Mouse (Mus musculus): ENCODE measurements around the gene Hif3a. TPM values are rescaled to one million over a fixed set of nuclear protein-coding genes. Genes with fewer than 3 reads are reported as not detected.
A peak's percentile ranks its signal among the peaks of the same experiment; 100 is the strongest.

Gene Hif3a
- polyA plus RNA-seq, 1 experiment from 2014 or later: 4.4 TPM

DNA sequence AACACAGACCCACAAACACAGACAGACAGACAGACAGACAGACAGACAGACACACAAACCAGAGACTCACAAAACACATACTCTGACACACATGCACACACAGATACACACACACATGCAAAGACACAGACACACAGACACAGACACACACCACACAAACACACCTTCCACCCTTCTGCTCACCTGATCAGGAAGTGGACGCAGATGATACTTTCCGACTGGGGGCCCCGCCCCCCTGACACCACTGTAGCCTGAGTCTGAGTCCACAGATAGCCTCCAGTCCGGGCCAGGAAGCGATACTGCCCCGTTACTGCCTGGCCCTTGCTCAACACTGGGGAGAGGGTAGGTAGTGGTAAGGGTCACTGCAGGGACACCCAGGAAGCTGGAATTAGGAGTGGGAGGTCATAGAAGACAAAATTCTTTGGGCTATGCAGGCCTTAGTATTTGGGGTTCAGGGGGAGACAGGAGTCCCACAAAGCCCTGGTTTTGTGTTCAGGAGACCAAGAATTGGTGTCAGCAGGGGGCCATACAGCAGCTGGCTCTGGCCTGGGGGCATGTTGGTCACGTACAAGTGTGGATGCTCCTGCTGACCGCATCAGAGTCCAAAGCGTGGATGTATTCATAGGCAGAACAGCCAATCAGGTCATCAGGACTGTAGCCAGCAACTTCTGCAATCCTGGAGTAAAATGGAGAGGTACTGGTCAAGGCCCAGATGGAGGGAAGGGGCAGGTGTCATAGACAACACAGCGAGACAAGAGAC lies 13.6 kb downstream of the Hif3a start:
- Histone ChIP-seq H3K27ac (ENCODE audit: low read length) (no peak overlapping the region), H3K9ac (replicated peaks; ENCODE audit: low read depth, low read length) (no peak overlapping the region), H3K9me3 (ENCODE audit: control insufficient read depth, low read length) (no peaks in the 10 kb centered on the region), H3K4me3 (replicated peaks; ENCODE audit: low read length) (no peak overlapping the region), H3K4me2 (ENCODE audit: low read length) (no peak overlapping the region), H3K36me3 (ENCODE audit: control insufficient read depth, insufficient read depth) (no peaks in the 10 kb centered on the region), H3K4me1 (replicated peaks; ENCODE audit: control insufficient read depth, insufficient read depth, low read length) (no peaks in the 10 kb centered on the region), H3K27me3 (replicated peaks; ENCODE audit: control insufficient read depth, insufficient read depth, low read length) (no peaks in the 10 kb centered on the region)
- ATAC-seq: no peak
- WGBS: 88% methylated on average over 10 of the region's 10 CpGs

DNA sequence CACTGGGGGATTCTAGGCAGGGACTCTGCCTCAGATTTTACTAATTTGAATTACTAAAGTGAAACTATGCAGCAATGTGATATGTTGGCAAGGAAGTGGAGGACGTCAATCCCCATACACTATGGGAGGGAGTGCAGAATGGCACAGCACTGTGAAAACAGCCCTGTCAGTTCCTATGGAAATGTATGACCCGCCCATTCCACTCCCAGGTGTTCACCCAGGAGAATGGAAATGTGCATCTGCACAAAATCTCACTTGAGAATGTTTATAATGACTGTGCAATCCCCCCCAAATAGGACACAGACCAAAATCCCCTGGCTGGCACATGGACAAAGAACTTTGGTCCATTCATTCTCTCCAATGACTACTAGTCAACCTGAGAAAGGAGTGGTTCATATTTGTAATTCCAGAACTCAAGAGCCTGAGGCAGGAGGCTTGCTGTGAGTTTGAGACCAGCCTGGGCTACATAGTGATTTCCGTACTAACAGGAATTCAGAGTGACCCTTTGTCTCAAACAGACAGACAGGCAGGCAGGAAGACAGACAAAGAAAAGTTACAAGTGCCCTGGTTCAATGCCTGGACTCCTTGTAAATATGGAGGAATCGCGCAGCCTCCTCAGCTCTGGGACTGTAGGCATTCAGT lies 15.1 kb downstream of the Hif3a start:
- H3K27ac ChIP-seq (ENCODE audit: low read length): no peak overlapping the region
- no peaks in the 10 kb centered on the region for H3K9me3 ChIP-seq (ENCODE audit: control insufficient read depth, low read length)
- H3K4me2 ChIP-seq (ENCODE audit: low read length): no peak overlapping the region
- no peak overlapping the region for H3K9ac ChIP-seq (replicated peaks; ENCODE audit: low read depth, low read length)
- H3K27me3 ChIP-seq (replicated peaks; ENCODE audit: control insufficient read depth, insufficient read depth, low read length): no peaks in the 10 kb centered on the region
- WGBS: 81% methylated on average over 5 of the region's 5 CpGs
- no peak overlapping the region for H3K4me3 ChIP-seq (replicated peaks; ENCODE audit: low read length)
- ATAC-seq: no peak
- H3K4me1 ChIP-seq (replicated peaks; ENCODE audit: control insufficient read depth, insufficient read depth, low read length): no peaks in the 10 kb centered on the region
- no peaks in the 10 kb centered on the region for H3K36me3 ChIP-seq (ENCODE audit: control insufficient read depth, insufficient read depth)

DNA sequence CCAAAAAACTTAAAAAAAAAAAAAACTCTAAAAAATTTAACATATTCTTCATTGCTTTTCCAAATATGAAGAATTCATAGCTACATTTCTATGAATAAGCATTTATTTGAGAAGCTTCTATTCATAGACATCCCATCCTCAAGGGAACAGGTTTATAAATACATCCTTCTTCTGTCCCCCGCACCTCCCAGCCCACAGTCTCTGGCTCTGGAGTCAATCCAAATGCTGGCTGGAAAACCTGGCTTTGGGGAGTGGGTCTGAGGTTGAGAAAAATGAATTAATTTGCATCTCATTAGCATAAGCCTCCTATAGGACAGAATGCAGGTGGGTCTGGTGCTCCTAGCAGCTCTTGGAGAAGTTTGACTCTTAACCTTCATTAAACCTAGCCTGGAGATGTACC lies 16.5 kb downstream of the Hif3a start:
- Histone ChIP-seq H3K9me3 (ENCODE audit: control insufficient read depth, low read length) (no peaks in the 10 kb centered on the region), H3K4me2 (ENCODE audit: low read length) (no peak overlapping the region), H3K9ac (replicated peaks; ENCODE audit: low read depth, low read length) (no peak overlapping the region), H3K27ac (ENCODE audit: low read length) (no peak overlapping the region), H3K4me3 (replicated peaks; ENCODE audit: low read length) (no peak overlapping the region), H3K4me1 (replicated peaks; ENCODE audit: control insufficient read depth, insufficient read depth, low read length) (no peaks in the 10 kb centered on the region), H3K36me3 (ENCODE audit: control insufficient read depth, insufficient read depth) (no peaks in the 10 kb centered on the region), H3K27me3 (replicated peaks; ENCODE audit: control insufficient read depth, insufficient read depth, low read length) (no peaks in the 10 kb centered on the region)
- ATAC-seq: no peak
- WGBS: 33% methylated on average over 1 of the region's 1 CpGs

DNA sequence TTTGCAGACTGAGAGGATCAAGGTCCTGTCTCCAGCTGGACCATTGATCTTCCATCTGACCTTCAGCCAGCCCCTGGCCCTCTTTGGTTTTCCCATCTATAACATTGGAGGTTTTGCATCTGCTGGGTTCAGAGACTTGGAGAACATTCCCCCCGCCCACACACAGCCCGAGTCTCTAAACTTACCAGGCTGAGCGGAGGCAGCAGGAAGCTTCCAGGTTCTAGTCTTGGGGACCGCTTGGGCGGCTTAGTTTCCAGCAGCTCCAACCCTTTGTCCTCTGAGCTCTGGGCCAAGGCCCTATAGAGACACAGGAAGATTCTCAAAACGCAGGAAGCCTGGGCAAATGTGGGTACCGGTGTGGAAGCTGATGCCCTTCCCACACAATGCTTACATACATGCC lies 22.9 kb downstream of the Hif3a start:
- H3K4me3 ChIP-seq (replicated peaks; ENCODE audit: low read length): no peak overlapping the region
- WGBS: 92% methylated on average over 7 of the region's 7 CpGs
- no peaks in the 10 kb centered on the region for H3K4me1 ChIP-seq (replicated peaks; ENCODE audit: control insufficient read depth, insufficient read depth, low read length)
- no peak overlapping the region for H3K9ac ChIP-seq (replicated peaks; ENCODE audit: low read depth, low read length)
- H3K36me3 ChIP-seq (ENCODE audit: control insufficient read depth, insufficient read depth): no peaks in the 10 kb centered on the region
- H3K9me3 ChIP-seq (ENCODE audit: control insufficient read depth, low read length): no peaks in the 10 kb centered on the region
- no peak for ATAC-seq
- H3K4me2 ChIP-seq (ENCODE audit: low read length): no peak overlapping the region
- H3K27ac ChIP-seq (ENCODE audit: low read length): no peak overlapping the region
- no peaks in the 10 kb centered on the region for H3K27me3 ChIP-seq (replicated peaks; ENCODE audit: control insufficient read depth, insufficient read depth, low read length)

DNA sequence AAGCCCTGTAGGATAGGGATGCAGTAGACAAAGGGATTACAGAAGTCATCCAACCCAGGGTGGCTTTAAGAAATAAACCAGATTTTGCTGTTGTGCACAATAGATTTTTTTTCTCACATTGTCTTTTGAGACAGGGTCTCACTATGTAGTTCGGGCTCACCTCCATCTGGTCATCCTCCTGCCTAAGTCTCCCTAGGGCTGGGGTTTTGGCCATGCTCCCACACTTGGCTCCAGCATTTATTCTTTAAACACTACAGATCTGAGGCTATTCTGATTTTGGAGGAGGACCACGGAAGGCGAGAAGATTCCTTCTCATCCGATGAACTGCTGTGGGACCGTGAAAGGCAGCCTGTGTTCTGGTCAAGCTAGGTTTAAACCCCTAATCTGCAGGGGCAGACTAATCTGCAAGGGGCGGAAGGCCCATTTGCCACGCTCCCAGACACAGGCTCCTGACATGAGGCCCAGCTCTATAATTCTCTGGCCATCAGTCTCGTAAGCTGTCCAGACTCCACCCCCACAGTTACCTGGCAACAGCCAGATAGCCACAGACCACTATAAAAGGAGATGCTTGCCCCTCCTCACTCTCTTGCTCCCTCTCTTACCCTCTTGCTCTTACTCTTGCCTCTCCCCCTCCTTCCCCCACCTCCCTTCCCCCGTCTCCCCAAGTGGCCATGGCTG lies 24.1 kb downstream of the Hif3a start:
- no peak for ATAC-seq
- Histone ChIP-seq H3K4me1 (replicated peaks; ENCODE audit: control insufficient read depth, insufficient read depth, low read length) (no peaks in the 10 kb centered on the region), H3K27ac (ENCODE audit: low read length) (no peak overlapping the region), H3K9ac (replicated peaks; ENCODE audit: low read depth, low read length) (no peak overlapping the region), H3K9me3 (ENCODE audit: control insufficient read depth, low read length) (no peaks in the 10 kb centered on the region), H3K27me3 (replicated peaks; ENCODE audit: control insufficient read depth, insufficient read depth, low read length) (no peaks in the 10 kb centered on the region), H3K4me3 (replicated peaks; ENCODE audit: low read length) (no peak overlapping the region), H3K4me2 (ENCODE audit: low read length) (no peak overlapping the region), H3K36me3 (ENCODE audit: control insufficient read depth, insufficient read depth) (no peaks in the 10 kb centered on the region)
- 47% methylated on average over 9 of the region's 9 CpGs for WGBS

DNA sequence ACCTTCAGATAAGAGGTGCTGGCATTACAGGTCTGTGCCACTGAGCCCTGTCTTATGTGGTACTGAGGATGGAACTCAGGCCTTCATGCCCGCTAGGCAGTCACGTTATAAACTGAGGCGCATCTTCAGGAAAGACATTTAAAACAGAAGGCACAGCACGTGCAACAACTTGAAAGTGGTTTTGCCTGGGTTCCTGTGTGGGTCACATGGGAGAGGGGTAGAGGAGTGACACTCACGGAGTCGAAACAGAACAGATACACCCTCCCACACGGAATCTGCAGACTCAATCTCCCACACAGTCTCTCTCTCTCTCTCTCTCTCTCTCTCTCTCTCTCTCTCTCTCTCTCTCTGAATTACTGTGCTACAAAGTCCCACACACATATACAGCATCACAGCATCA lies 32.0 kb downstream of the Hif3a start:
- no peak overlapping the region for H3K4me2 ChIP-seq (ENCODE audit: low read length)
- no peak overlapping the region for H3K9ac ChIP-seq (replicated peaks; ENCODE audit: low read depth, low read length)
- ATAC-seq: no peak
- H3K4me3 ChIP-seq (replicated peaks; ENCODE audit: low read length): no peak overlapping the region
- no peak overlapping the region for H3K27ac ChIP-seq (ENCODE audit: low read length)
- no peaks in the 10 kb centered on the region for H3K27me3 ChIP-seq (replicated peaks; ENCODE audit: control insufficient read depth, insufficient read depth, low read length)
- peaks cover 20% of the 10 kb centered on the region for H3K4me1 ChIP-seq (replicated peaks; ENCODE audit: control insufficient read depth, insufficient read depth, low read length)
- H3K36me3 ChIP-seq (ENCODE audit: control insufficient read depth, insufficient read depth): no peaks in the 10 kb centered on the region
- WGBS: 84% methylated on average over 7 of the region's 7 CpGs
- no peaks in the 10 kb centered on the region for H3K9me3 ChIP-seq (ENCODE audit: control insufficient read depth, low read length)

DNA sequence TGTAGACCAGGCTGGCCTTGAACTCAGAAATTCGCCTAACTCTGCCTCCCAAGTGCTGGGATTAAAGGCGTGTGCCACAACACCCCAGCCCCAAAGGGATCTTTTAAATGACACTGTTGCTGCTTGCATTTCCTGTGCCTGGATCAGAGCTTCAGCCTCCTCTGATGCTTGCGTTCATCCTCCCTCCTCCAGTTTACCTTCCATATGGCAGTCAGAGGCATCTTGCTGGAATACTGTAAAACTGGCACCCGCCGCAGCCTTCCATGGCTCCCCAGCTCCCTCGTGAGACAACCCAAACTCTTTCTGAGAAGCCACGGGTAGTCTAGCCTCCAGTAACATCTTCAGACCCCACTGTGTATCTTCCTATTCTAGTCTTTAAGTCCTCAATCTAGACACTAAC lies 33.3 kb downstream of the Hif3a start:
- Histone ChIP-seq H3K36me3 (ENCODE audit: control insufficient read depth, insufficient read depth) (no peaks in the 10 kb centered on the region), H3K27me3 (replicated peaks; ENCODE audit: control insufficient read depth, insufficient read depth, low read length) (no peaks in the 10 kb centered on the region), H3K9me3 (ENCODE audit: control insufficient read depth, low read length) (no peaks in the 10 kb centered on the region), H3K4me3 (replicated peaks; ENCODE audit: low read length) (no peak overlapping the region), H3K9ac (replicated peaks; ENCODE audit: low read depth, low read length) (no peak overlapping the region), H3K4me2 (ENCODE audit: low read length) (no peak overlapping the region), H3K27ac (ENCODE audit: low read length) (no peak overlapping the region), H3K4me1 (replicated peaks; ENCODE audit: control insufficient read depth, insufficient read depth, low read length) (peaks cover 20% of the 10 kb centered on the region)
- 76% methylated on average over 7 of the region's 7 CpGs for WGBS
- ATAC-seq: no peak

DNA sequence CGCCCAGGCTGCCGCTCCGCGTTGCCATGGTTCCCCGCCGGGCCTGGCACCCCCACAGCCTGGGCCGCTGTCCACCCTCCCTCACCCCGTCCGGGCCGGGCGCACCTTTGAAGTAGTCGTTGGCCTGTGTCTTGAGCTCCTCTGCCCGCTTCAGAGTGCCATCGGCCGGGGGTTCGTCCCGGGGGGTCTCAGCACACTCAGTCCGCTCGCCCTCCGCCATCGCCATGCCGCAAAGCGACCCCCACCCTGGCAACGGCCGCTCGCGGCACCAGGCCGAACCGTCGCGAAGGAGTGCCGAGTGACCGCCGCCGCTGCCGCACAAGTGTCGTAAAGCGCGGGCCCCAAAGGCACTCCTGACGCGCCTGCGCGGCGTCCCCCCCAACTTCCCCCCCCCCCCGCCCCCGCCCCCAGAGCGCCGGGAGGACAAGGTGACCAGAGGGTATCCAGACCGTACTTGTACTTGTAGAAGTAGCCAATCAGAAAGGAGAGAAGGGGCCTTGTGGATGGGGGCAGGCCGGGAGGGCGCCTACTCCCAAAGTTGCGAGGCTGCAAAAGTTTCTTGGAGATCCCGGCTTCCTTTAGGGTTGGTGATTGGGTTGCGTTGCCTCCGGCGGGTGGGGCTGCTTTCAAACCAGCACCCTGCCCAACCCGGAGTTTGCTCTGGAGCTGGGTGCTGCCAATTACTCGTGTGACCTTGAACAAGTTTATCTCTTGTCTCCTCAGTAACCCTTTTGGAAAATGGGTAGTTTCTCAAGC lies 34.5 kb downstream of the Hif3a start, which contains the start of gene Ppp5c:
Gene Ppp5c, minus strand, starts transcription at position 337 of the 756 bp plus-strand sequence.
- H3K4me2 ChIP-seq (ENCODE audit: low read length): peak within 1 kb of the TSS; percentile 92
- H3K9ac ChIP-seq (replicated peaks; ENCODE audit: low read depth, low read length): peak within 1 kb of the TSS; percentile 94
- no peaks in the 10 kb centered on the region for H3K36me3 ChIP-seq (ENCODE audit: control insufficient read depth, insufficient read depth)
- peaks cover 20% of the 10 kb centered on the region for H3K4me1 ChIP-seq (replicated peaks; ENCODE audit: control insufficient read depth, insufficient read depth, low read length)
- H3K27me3 ChIP-seq (replicated peaks; ENCODE audit: control insufficient read depth, insufficient read depth, low read length): no peaks in the 10 kb centered on the region
- peak within 1 kb of the TSS; percentile 98 for H3K4me3 ChIP-seq (replicated peaks; ENCODE audit: low read length)
- peak within 1 kb of the TSS; percentile 53; the same call in 1 of the 2 replicates for H3K27ac ChIP-seq (ENCODE audit: low read length)
- WGBS: under 1% methylated on average over 51 of the region's 58 CpGs
- peak; percentile 82 for ATAC-seq
- H3K9me3 ChIP-seq (ENCODE audit: control insufficient read depth, low read length): no peaks in the 10 kb centered on the region

All from forebrain, embryonic 16.5 days (tissue).